Mouse (Mus musculus): Measurements from ENCODE around the gene Brms1l. TPM values are rescaled to one million over a fixed set of nuclear protein-coding genes. Genes with fewer than 3 reads are reported as not detected.

The Brms1l gene
- polyA plus RNA-seq, 1 experiment from 2014 or later, result 57.5 TPM

GRCm38 (mm10) chr12:55869622-55870322 is 33.6 kb downstream of the Brms1l start:
- Histone ChIP-seq H3K4me3 (no peak overlapping the region), H3K4me2 (replicated peaks) (no peak overlapping the region), H3K9ac (replicated peaks) (no peak overlapping the region), H3K27me3 (no peaks in the 10 kb centered on the region), H3K9me3 (no peaks in the 10 kb centered on the region), H3K36me3 (peaks cover 51% of the 10 kb centered on the region), H3K4me1 (no peaks in the 10 kb centered on the region), H3K27ac (replicated peaks) (no peak overlapping the region)
- ATAC-seq (replicated peaks), result no peak
- 93% methylated on average over 5 of the region's 5 CpGs for WGBS

GRCm38 (mm10) chr12:55885449-55885848 is 49.3 kb downstream of the Brms1l start:
- peaks cover 17% of the 10 kb centered on the region for H3K27me3 ChIP-seq
- H3K9me3 ChIP-seq, result no peaks in the 10 kb centered on the region
- no peak overlapping the region for H3K9ac ChIP-seq (replicated peaks)
- 0 out of 2 replicates have a peak, but pooled peaks cover 3% of the 10 kb centered on the region for H3K4me1 ChIP-seq
- 19% methylated on average over 4 of the region's 4 CpGs for WGBS
- no peak overlapping the region for H3K4me2 ChIP-seq (replicated peaks)
- H3K36me3 ChIP-seq, result no peaks in the 10 kb centered on the region
- no peak overlapping the region for H3K27ac ChIP-seq (replicated peaks)
- ATAC-seq (replicated peaks), result no peak
- no peak overlapping the region for H3K4me3 ChIP-seq

GRCm38 (mm10) chr12:55888570-55888969 is 52.4 kb downstream of the Brms1l start:
- Histone ChIP-seq H3K4me3 (no peak overlapping the region), H3K4me2 (replicated peaks) (no peak overlapping the region; the same call in 1 of the 2 replicates), H3K4me1 (0 out of 2 replicates have a peak, but pooled peaks cover 3% of the 10 kb centered on the region), H3K9me3 (no peaks in the 10 kb centered on the region), H3K27me3 (peaks cover 14% of the 10 kb centered on the region), H3K36me3 (no peaks in the 10 kb centered on the region), H3K27ac (replicated peaks) (no peak overlapping the region), H3K9ac (replicated peaks) (no peak overlapping the region)
- 0 out of 2 replicates have a peak, but pooled peaks have one; percentile 32 for ATAC-seq (replicated peaks)
- WGBS, result 24% methylated on average over 5 of the region's 5 CpGs

- no peak overlapping the region for H3K4me3 ChIP-seq
- no peak for ATAC-seq (replicated peaks)
- no peaks in the 10 kb centered on the region for H3K9me3 ChIP-seq
- H3K36me3 ChIP-seq, result no peaks in the 10 kb centered on the region
- H3K27me3 ChIP-seq, result no peaks in the 10 kb centered on the region
- no peak overlapping the region for H3K4me2 ChIP-seq (replicated peaks)
- no peak overlapping the region for H3K27ac ChIP-seq (replicated peaks)
- H3K9ac ChIP-seq (replicated peaks), result no peak overlapping the region
- H3K4me1 ChIP-seq, result no peaks in the 10 kb centered on the region
- WGBS, result 93% methylated on average over 1 of the region's 1 CpGs
Measured at GRCm38 (mm10) chr12:55904801-55905200, 68.7 kb downstream of the Brms1l start.

GRCm38 (mm10) chr12:55912138-55912537 is 76.0 kb downstream of the Brms1l start:
- Histone ChIP-seq H3K4me3 (no peak overlapping the region), H3K4me1 (no peaks in the 10 kb centered on the region), H3K27ac (replicated peaks) (no peak overlapping the region), H3K9me3 (no peaks in the 10 kb centered on the region), H3K4me2 (replicated peaks) (no peak overlapping the region), H3K27me3 (no peaks in the 10 kb centered on the region), H3K9ac (replicated peaks) (no peak overlapping the region), H3K36me3 (no peaks in the 10 kb centered on the region)
- no peak for ATAC-seq (replicated peaks)
- WGBS, result 20% methylated on average over 3 of the region's 3 CpGs

GRCm38 (mm10) chr12:55913201-55913600 is 77.1 kb downstream of the Brms1l start:
- no peak for ATAC-seq (replicated peaks)
- no peak overlapping the region for H3K9ac ChIP-seq (replicated peaks)
- 51% methylated on average over 9 of the region's 9 CpGs for WGBS
- H3K27me3 ChIP-seq, result no peaks in the 10 kb centered on the region
- no peak overlapping the region for H3K4me3 ChIP-seq
- no peak overlapping the region for H3K27ac ChIP-seq (replicated peaks)
- H3K4me1 ChIP-seq, result no peaks in the 10 kb centered on the region
- H3K36me3 ChIP-seq, result no peaks in the 10 kb centered on the region
- H3K4me2 ChIP-seq (replicated peaks), result no peak overlapping the region
- no peaks in the 10 kb centered on the region for H3K9me3 ChIP-seq

- no peak overlapping the region for H3K27ac ChIP-seq (replicated peaks)
- ATAC-seq (replicated peaks), result no peak
- H3K4me3 ChIP-seq, result no peak overlapping the region
- H3K4me2 ChIP-seq (replicated peaks), result no peak overlapping the region
- H3K9me3 ChIP-seq, result no peaks in the 10 kb centered on the region
- H3K4me1 ChIP-seq, result no peaks in the 10 kb centered on the region
- H3K36me3 ChIP-seq, result no peaks in the 10 kb centered on the region
- WGBS, result 16% methylated on average over 8 of the region's 8 CpGs
- no peaks in the 10 kb centered on the region for H3K27me3 ChIP-seq
- H3K9ac ChIP-seq (replicated peaks), result no peak overlapping the region
Measured at GRCm38 (mm10) chr12:55916250-55916649, 80.1 kb downstream of the Brms1l start.

GRCm38 (mm10) chr12:55917020-55917419 is 80.9 kb downstream of the Brms1l start:
- Histone ChIP-seq H3K27me3 (no peaks in the 10 kb centered on the region), H3K27ac (replicated peaks) (no peak overlapping the region), H3K9ac (replicated peaks) (no peak overlapping the region), H3K4me2 (replicated peaks) (no peak overlapping the region), H3K36me3 (no peaks in the 10 kb centered on the region), H3K4me3 (no peak overlapping the region), H3K4me1 (no peaks in the 10 kb centered on the region), H3K9me3 (no peaks in the 10 kb centered on the region)
- ATAC-seq (replicated peaks), result no peak
- WGBS, result 96% methylated on average over 19 of the region's 19 CpGs

Small RNA genes within 50 kb of the gene (microRNA-seq; reads per million reads assigned to microRNA genes)
- 3.7 reads per million, percentile 12 among the genes with 10 or more reads in this experiment for gene Gm23394

Other genes starting within 250 kb of the Brms1l start
- 2.1 and 2.5 TPM in 2 replicates for gene Insm2, start 236.9 kb upstream of the Brms1l start, polyA plus RNA-seq (2015; fragmentation: Nextera tagmentation; extraction: Ambion mirVana)
- gene Ralgapa1, start 15.2 kb upstream of the Brms1l start, polyA plus RNA-seq (2015; fragmentation: Nextera tagmentation; extraction: Ambion mirVana), result 19.6 and 20.6 TPM in 2 replicates